Mouse (Mus musculus) E14TG2a.4 (cell line): Measurements from ENCODE around the gene 9630041A04Rik.

Experiments
- CTCF ChIP-seq: conservative IDR thresholded peaks from 2 replicates; pipeline ENCODE4 v1.5.1; 2014; ENCODE audit warnings: low read length
- NANOG ChIP-seq: IDR thresholded peaks from 2 replicates; pipeline ENCODE4 v1.6.1; 2014; ENCODE audit warnings: borderline replicate concordance, low read length, mixed read lengths
- POU5F1 ChIP-seq: IDR thresholded peaks from 2 replicates; pipeline ENCODE4 v1.6.1; 2014; ENCODE audit warnings: low read length, borderline replicate concordance

- TF ChIP-seq CTCF (no peak), POU5F1 (no peak), NANOG (no peak)
Observed at GRCm38 (mm10) chr9:101870034-101870433, 8.4 kb downstream of the 9630041A04Rik start.
